In the genomic region with DNA sequence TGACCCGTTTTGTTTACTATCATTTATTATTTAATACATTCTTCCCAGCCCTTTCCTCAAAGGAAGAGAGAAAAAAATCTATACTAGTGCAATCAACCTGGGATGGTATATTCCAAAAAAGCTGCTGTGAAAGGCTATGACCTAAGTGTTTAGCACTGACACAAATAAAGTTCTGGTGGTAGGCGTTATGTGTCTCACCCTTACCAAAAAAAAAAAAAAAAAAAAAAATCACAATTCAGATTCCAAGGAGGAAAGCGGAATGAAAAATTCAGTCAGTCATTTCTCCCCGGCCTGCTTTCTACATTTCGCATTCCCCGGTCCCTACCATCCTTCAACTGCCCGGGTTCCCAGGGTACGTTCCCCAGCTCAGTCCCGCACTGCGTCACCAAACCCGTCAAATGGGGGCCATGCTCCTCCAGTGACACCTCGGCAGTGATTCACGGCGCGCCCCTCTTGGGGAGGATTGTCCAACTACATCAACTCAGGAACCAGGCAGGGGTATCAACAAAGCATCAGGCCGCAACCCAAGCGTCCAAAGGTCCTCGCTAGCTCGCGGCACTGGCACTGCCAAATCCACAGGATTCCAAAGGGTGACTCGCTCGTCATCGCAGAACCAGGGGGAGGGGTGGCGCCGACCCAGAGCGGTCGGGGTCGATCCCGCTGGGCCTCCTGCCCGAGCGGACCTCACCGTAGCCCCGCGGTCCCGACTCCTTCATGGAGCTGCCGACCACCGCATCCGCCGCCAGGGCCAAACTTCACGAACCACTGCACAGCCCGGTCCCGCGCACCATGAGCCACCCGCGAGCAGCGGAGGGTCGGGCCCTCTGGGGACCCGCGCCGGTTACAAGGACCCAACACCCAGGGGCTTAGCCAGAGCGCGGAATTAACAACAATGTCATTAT, we compare ENCODE assay signal across 9 mouse cellular contexts. TPM values are rescaled to one million over a fixed set of nuclear protein-coding genes. Genes with fewer than 3 reads are reported as not detected.
DNase-seq lines count a peak whose midpoint lies in the region; ATAC-seq and TF ChIP-seq lines count a peak whose summit lies in the region.
"Had no signal": no experiment of that assay in that cellular context is flagged by ENCODE, and none has a peak within 500 bp of the region (broad histone marks: within the 10 kb centered on the region; RNA-seq: fewer than 3 reads in every experiment).

No protein-coding gene starts in this region.

- peaks cover 10% of the 10 kb centered on the region; the same call in 1 of the 2 replicates for H3K4me1 ChIP-seq in hindbrain, embryonic 10.5 days (replicated peaks)
- H3K4me1 ChIP-seq in lung, embryonic 14.5 days (ENCODE audit: insufficient read depth), result no peaks in the 10 kb centered on the region
- H3K4me1 ChIP-seq in olfactory bulb, adult 2 months (ENCODE audit: control insufficient read depth, insufficient read depth, low read length), result no peaks in the 10 kb centered on the region

- WGBS in hindbrain, embryonic 10.5 days, result 2% methylated on average over 52 of the region's 52 CpGs
- 1% methylated on average over 52 of the region's 52 CpGs for WGBS in lung, embryonic 14.5 days
- WGBS in olfactory bulb, adult 2 months, result under 1% methylated on average over 52 of the region's 52 CpGs

- no peaks in the 10 kb centered on the region for H3K9me3 ChIP-seq in hindbrain, embryonic 10.5 days
- no peaks in the 10 kb centered on the region for H3K9me3 ChIP-seq in lung, embryonic 14.5 days (ENCODE audit: low read depth, low read length)

- H3K27ac ChIP-seq in hindbrain, embryonic 10.5 days, result peak overlapping the region; percentile 98
- peak overlapping the region; percentile 94 for H3K27ac ChIP-seq in lung, embryonic 14.5 days (ENCODE audit: low read depth)
- H3K27ac ChIP-seq in olfactory bulb, adult 2 months (ENCODE audit: insufficient read depth, low read depth, low read length), result peak overlapping the region; percentile 92

- peak overlapping the region; percentile 92 for H3K9ac ChIP-seq in lung, embryonic 14.5 days

- peak; percentile 67 for ATAC-seq in lung, embryonic 14.5 days (ENCODE audit: insufficient read depth)

- H3K36me3 ChIP-seq in hindbrain, embryonic 10.5 days, result no peaks in the 10 kb centered on the region
- H3K36me3 ChIP-seq in lung, embryonic 14.5 days (ENCODE audit: insufficient read depth), result no peaks in the 10 kb centered on the region

- TF ChIP-seq POLR2A in olfactory bulb, adult 2 months (IDR thresholded peaks at IDR 0.05; ENCODE audit: insufficient read depth, low read depth, low read length), result no peak

- peak overlapping the region; percentile 86 for H3K4me3 ChIP-seq in hindbrain, embryonic 10.5 days
- H3K4me3 ChIP-seq in lung, embryonic 14.5 days (ENCODE audit: low read depth, low read length), result peak overlapping the region; percentile 81
- peak overlapping the region; percentile 69 for H3K4me3 ChIP-seq in olfactory bulb, adult 2 months (ENCODE audit: insufficient read depth, low read depth, low read length)

- DNase-seq in MN1 (ENCODE audit: low spot score), result peak; percentile 69
- DNase-seq in cerebellum, adult 9-11 months, result peak; percentile 78
- peak; percentile 48 to 67 for DNase-seq in frontal cortex, postnatal 10 days (ENCODE audit: low spot score in 2 of 2)
- peak; percentile 78 for DNase-seq in hindbrain, embryonic 10.5 days (ENCODE audit: low spot score)
- DNase-seq in layer of hippocampus, adult 9-11 months, result peak; percentile 53
- peak; percentile 72 for DNase-seq in lung, embryonic 14.5 days
- DNase-seq in thymus, postnatal 25 days, result peak; percentile 2

- peak; percentile 25; the same call in 1 of the 2 replicates for TF ChIP-seq CTCF in lung, embryonic 14.5 days (IDR thresholded peaks at IDR 0.05; ENCODE audit: low read depth)
- no peak for TF ChIP-seq CTCF in olfactory bulb, adult 2 months (IDR thresholded peaks at IDR 0.05; ENCODE audit: insufficient read depth, low read depth, low read length)

- peak overlapping the region; percentile 81 for H3K4me2 ChIP-seq in lung, embryonic 14.5 days

- no peaks in the 10 kb centered on the region for H3K27me3 ChIP-seq in hindbrain, embryonic 10.5 days (ENCODE audit: insufficient read depth, poor library complexity, severe bottlenecking)
- H3K27me3 ChIP-seq in lung, embryonic 14.5 days (ENCODE audit: insufficient read depth, low read length), result no peaks in the 10 kb centered on the region

RNA-seq across cellular contexts. Expression of gene Dennd5b, which starts 1.1 kb away (rescaled TPM):
- polyA plus RNA-seq in hindbrain, embryonic 10.5 days (2016; fragmentation: Nextera tagmentation; extraction: Ambion mirVana), result 10.5 and 11.0 TPM in 2 replicates
- 6.7 and 9.8 TPM in 2 replicates for polyA plus RNA-seq in lung, embryonic 14.5 days (2014; fragmentation: Nextera tagmentation; extraction: Ambion mirVana)
- polyA plus RNA-seq in olfactory bulb, adult 2 months (2012; ENCODE audit: insufficient read depth, insufficient read length, low replicate concordance, missing spikeins), result 30.8 TPM in 1 of 2 replicates, not detected in the other

RNA-seq across cellular contexts. Expression of gene Gm10203, which starts 29.5 kb away (rescaled TPM):
- not detected in 2 replicates for polyA plus RNA-seq in hindbrain, embryonic 10.5 days (2016; fragmentation: Nextera tagmentation; extraction: Ambion mirVana)
- polyA plus RNA-seq in lung, embryonic 14.5 days (2014; fragmentation: Nextera tagmentation; extraction: Ambion mirVana), result not detected in 2 replicates
- not detected in 2 replicates for polyA plus RNA-seq in olfactory bulb, adult 2 months (2012; ENCODE audit: insufficient read depth, insufficient read length, low replicate concordance, missing spikeins)
- polyA plus RNA-seq: gonadal fat pad, adult 2 months had no signal

RNA-seq across cellular contexts. Expression of gene Etfbkmt, which starts 39.2 kb away (rescaled TPM):
- 8.8 and 10.7 TPM in 2 replicates for polyA plus RNA-seq in hindbrain, embryonic 10.5 days (2016; fragmentation: Nextera tagmentation; extraction: Ambion mirVana)
- polyA plus RNA-seq in lung, embryonic 14.5 days (2014; fragmentation: Nextera tagmentation; extraction: Ambion mirVana), result 13.7 and 15.6 TPM in 2 replicates
- not detected in 2 replicates for polyA plus RNA-seq in olfactory bulb, adult 2 months (2012; ENCODE audit: insufficient read depth, insufficient read length, low replicate concordance, missing spikeins)

Comparison
In these comparisons a context has a peak if more than half of its experiments do, and no peak if none do; other contexts are left out.
1. Peak in every context shown above with its lines: DNase-seq, ATAC-seq, H3K4me3 ChIP-seq and H3K27ac ChIP-seq.
2. DNase-seq: peak in every context shown above with its lines; median percentile 78 in cerebellum, adult 9-11 months; 78 in hindbrain, embryonic 10.5 days; 72 in lung, embryonic 14.5 days; 69 in MN1; 58 in frontal cortex, postnatal 10 days; 53 in layer of hippocampus, adult 9-11 months; 2 in thymus, postnatal 25 days.